Mouse (Mus musculus) G1E (cell line): ENCODE measurements at regions not wholly inside any gene's neighbourhood (a gene's known extent, or its start where the extent isn't known, plus 50 kb on each side); places are given as distances from the start of the nearest gene placed in this dataset.

Experiments used
- ATAC-seq: 2 replicates; pipeline ENCODE4 v1.8.0; 2016; ENCODE audit warnings: mild to moderate bottlenecking; ENCODE audit not compliant: insufficient number of reproducible peaks, poor library complexity, low FRiP score, severe bottlenecking; ENCODE audit errors: extremely low read depth
- DNase-seq: peaks from one replicate; pipeline ENCODE4 v3.0.0; 2012; ENCODE audit warnings: low spot score
- H3K27me3 ChIP-seq: 2 replicates; pipeline ENCODE4 v1.6.1; 2012; ENCODE audit warnings: mild to moderate bottlenecking, low read length, inconsistent platforms; ENCODE audit not compliant: insufficient read depth
- H3K36me3 ChIP-seq: replicated peaks from 2 replicates; pipeline ENCODE3; 2012; ENCODE audit warnings: mild to moderate bottlenecking, inconsistent platforms
- H3K4me1 ChIP-seq: 2 replicates; pipeline ENCODE4 v1.6.1; 2012; ENCODE audit warnings: low read depth, low read length, inconsistent platforms, mixed read lengths; ENCODE audit not compliant: insufficient read depth
- H3K4me3 ChIP-seq: 2 replicates; pipeline ENCODE4 v1.5.1; 2012; ENCODE audit warnings: low read depth, mild to moderate bottlenecking, inconsistent platforms, low read length, moderate library complexity, mixed read lengths
- H3K9me3 ChIP-seq: replicated peaks from 2 replicates; pipeline ENCODE4 v1.6.1; 2012; ENCODE audit warnings: inconsistent platforms
- CTCF ChIP-seq: IDR thresholded peaks from 2 replicates; pipeline ENCODE4 v1.5.1; 2012; ENCODE audit warnings: low read depth, low read length, inconsistent platforms, mixed read lengths
- GATA1 ChIP-seq: IDR thresholded peaks from 2 replicates; pipeline ENCODE4 v1.6.1; 2012; ENCODE audit warnings: borderline replicate concordance, low read length, inconsistent platforms, mixed read lengths
- GATA2 ChIP-seq: IDR thresholded peaks from 2 replicates; pipeline ENCODE4 v1.6.1; 2012; ENCODE audit warnings: low read depth, low read length, inconsistent platforms, borderline replicate concordance
- POLR2AphosphoS5 ChIP-seq: IDR thresholded peaks from 2 replicates; pipeline ENCODE4 v1.6.1; 2012; ENCODE audit warnings: low read depth, low read length, inconsistent platforms; ENCODE audit not compliant: insufficient replicate concordance
- TAL1 ChIP-seq: conservative IDR thresholded peaks from 2 replicates; pipeline ENCODE4 v1.6.1; 2012; ENCODE audit warnings: low read depth, low read length, inconsistent platforms, mixed read lengths

GRCm38 (mm10) chr13:97588085-97588484, 172.3 kb downstream of the Gm10260 start:
- H3K4me1 ChIP-seq, result no peaks in the 10 kb centered on the region
- H3K27me3 ChIP-seq, result peaks cover 56% of the 10 kb centered on the region
- TF ChIP-seq GATA1 (no peak), POLR2AphosphoS5 (no peak), TAL1 (no peak), GATA2 (no peak), CTCF (no peak)
- ATAC-seq, result no peak
- no peak overlapping the region for H3K4me3 ChIP-seq
- H3K9me3 ChIP-seq, result peaks cover 6% of the 10 kb centered on the region
- no peak for DNase-seq
- H3K36me3 ChIP-seq, result no peaks in the 10 kb centered on the region

DNA sequence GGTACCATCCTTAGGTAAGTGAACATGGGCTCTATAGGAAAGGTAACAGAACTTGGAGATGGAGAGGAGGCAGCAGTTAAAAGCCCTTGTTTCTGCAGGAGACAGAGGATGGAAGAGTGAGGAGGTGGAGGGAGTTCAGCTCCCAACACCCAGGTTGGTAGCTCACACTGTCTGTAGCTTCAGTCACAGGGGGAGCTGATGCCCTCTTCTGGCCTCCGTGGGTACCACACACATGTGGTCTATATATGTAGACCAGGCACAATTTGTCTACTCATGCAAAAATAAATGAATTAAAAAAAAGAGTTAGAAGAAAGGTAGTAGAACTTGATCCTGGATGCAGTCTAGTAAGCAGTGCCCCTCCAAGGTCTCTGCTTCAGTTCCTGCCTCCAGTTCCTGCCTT, 173.3 kb downstream of the Gm10260 start:
- H3K4me3 ChIP-seq, result no peak overlapping the region
- H3K36me3 ChIP-seq, result no peaks in the 10 kb centered on the region
- ATAC-seq (no peak), DNase-seq (no peak)
- TF ChIP-seq GATA2 (no peak), GATA1 (no peak), CTCF (no peak), TAL1 (no peak), POLR2AphosphoS5 (no peak)
- H3K4me1 ChIP-seq, result no peaks in the 10 kb centered on the region
- peaks cover 51% of the 10 kb centered on the region for H3K27me3 ChIP-seq
- H3K9me3 ChIP-seq, result peaks cover 6% of the 10 kb centered on the region

- Histone ChIP-seq H3K4me3 (no peak overlapping the region), H3K9me3 (peaks cover 6% of the 10 kb centered on the region), H3K27me3 (peaks cover 49% of the 10 kb centered on the region), H3K4me1 (no peaks in the 10 kb centered on the region), H3K36me3 (no peaks in the 10 kb centered on the region)
- ATAC-seq (no peak), DNase-seq (no peak)
- TF ChIP-seq GATA1 (no peak), GATA2 (no peak), POLR2AphosphoS5 (no peak), TAL1 (no peak), CTCF (no peak)
Measured at GRCm38 (mm10) chr13:97584045-97584444, 176.4 kb downstream of the Gm10260 start.

GRCm38 (mm10) chr13:97581380-97581779, 179.1 kb downstream of the Gm10260 start:
- Histone ChIP-seq H3K36me3 (no peaks in the 10 kb centered on the region), H3K4me3 (no peak overlapping the region), H3K9me3 (no peaks in the 10 kb centered on the region), H3K4me1 (peaks cover 5% of the 10 kb centered on the region; the same call in 1 of the 2 replicates), H3K27me3 (peaks cover 43% of the 10 kb centered on the region)
- DNase-seq (no peak), ATAC-seq (no peak)
- TF ChIP-seq POLR2AphosphoS5, result no peak
- no peak for TF ChIP-seq CTCF
- TF ChIP-seq GATA1, result no peak
- no peak for TF ChIP-seq GATA2
- no peak for TF ChIP-seq TAL1

- no peak overlapping the region for H3K4me3 ChIP-seq
- DNase-seq (no peak), ATAC-seq (no peak)
- peaks cover 42% of the 10 kb centered on the region for H3K27me3 ChIP-seq
- no peaks in the 10 kb centered on the region for H3K9me3 ChIP-seq
- TF ChIP-seq POLR2AphosphoS5, result no peak
- no peak for TF ChIP-seq TAL1
- TF ChIP-seq GATA1, result no peak
- TF ChIP-seq CTCF, result no peak
- TF ChIP-seq GATA2, result no peak
- H3K36me3 ChIP-seq, result no peaks in the 10 kb centered on the region
- H3K4me1 ChIP-seq, result peaks cover 5% of the 10 kb centered on the region; the same call in 1 of the 2 replicates
Measured at GRCm38 (mm10) chr13:97580241-97580874, 180.1 kb downstream of the Gm10260 start.

- Histone ChIP-seq H3K4me3 (no peak overlapping the region), H3K27me3 (peaks cover 39% of the 10 kb centered on the region), H3K36me3 (no peaks in the 10 kb centered on the region), H3K9me3 (no peaks in the 10 kb centered on the region), H3K4me1 (peaks cover 5% of the 10 kb centered on the region; the same call in 1 of the 2 replicates)
- DNase-seq, result no peak
- ATAC-seq, result no peak
- TF ChIP-seq CTCF, result no peak
- no peak for TF ChIP-seq POLR2AphosphoS5
- no peak for TF ChIP-seq TAL1
- TF ChIP-seq GATA2, result no peak
- TF ChIP-seq GATA1, result no peak
Measured at GRCm38 (mm10) chr13:97578595-97578994, 181.8 kb downstream of the Gm10260 start.
